Mouse (Mus musculus): Measurements from ENCODE around the gene Agmat. TPM values are rescaled to one million over a fixed set of nuclear protein-coding genes. Genes with fewer than 3 reads are reported as not detected.

Gene Agmat
- total RNA-seq, 2 experiments from 2014 or later = 0.78 to 1.2 TPM

Other genes with a start within 250 kb of the Agmat start
- gene Spen, start 208.1 kb upstream of the Agmat start, total RNA-seq (2021) = 10 to 100 TPM; 23.4 to 30.9 TPM
- 1 to 10 TPM; 3.8 to 6.6 TPM for gene Fblim1, start 140.6 kb upstream of the Agmat start, total RNA-seq (2021)
- gene Tmem82, start 128.0 kb upstream of the Agmat start, total RNA-seq (2021) = 1 to 10 TPM; 1.7 to 2.2 TPM
- gene Slc25a34, start 122.9 kb upstream of the Agmat start, total RNA-seq (2021) = 10 to 100 TPM; 10.5 to 12.8 TPM
- 10 to 100 TPM; 26.8 to 29.3 TPM for gene Plekhm2, start 81.8 kb upstream of the Agmat start, total RNA-seq (2021)
- gene Rsc1a1, start 61.1 kb upstream of the Agmat start, total RNA-seq (2021) = 1 to 10 TPM; 2.8 to 5.5 TPM
- gene Ddi2, start 23.3 kb upstream of the Agmat start, total RNA-seq (2021) = 10 to 100 TPM; 41.8 to 44.7 TPM
- 1 to 10 TPM; 8.6 to 9.1 TPM for gene Dnajc16, start 44.3 kb downstream of the Agmat start, total RNA-seq (2021)
- 1 to 10 TPM; 5.6 to 8.0 TPM for gene Casp9, start 46.9 kb downstream of the Agmat start, total RNA-seq (2021)
- not detected for gene Cela2a, start 79.5 kb downstream of the Agmat start, total RNA-seq (2021)
- not detected for gene Ctrc, start 99.7 kb downstream of the Agmat start, total RNA-seq (2021)
- 10 to 100 TPM; 26.2 to 31.6 TPM for gene Efhd2, start 128.2 kb downstream of the Agmat start, total RNA-seq (2021)